Mouse (Mus musculus): ENCODE results near the gene Rasd2.

The Rasd2 gene

DNA sequence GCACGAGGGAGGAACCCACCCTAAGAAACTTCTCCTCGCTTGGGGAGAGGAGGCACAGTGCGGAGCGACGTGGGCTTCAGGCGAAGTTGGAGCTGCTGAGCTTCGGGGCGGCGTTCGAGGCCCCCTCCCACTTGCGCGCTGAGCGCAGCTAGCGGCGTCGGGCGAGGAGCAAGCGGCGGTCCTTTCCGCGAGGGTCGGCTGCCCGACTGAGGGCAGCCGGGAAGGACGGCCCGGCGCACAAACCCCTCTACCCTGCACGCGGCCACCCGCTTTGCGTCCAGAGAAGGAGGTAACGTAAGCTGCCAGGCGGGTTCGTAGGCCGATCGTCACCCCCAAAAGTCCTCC is 465 bp upstream of the Rasd2 start:
- ChIA-PET CTCF (interaction anchor here in 2 of 4 experiments (0.6 to 1.8 kb wide), 6 partner anchors 80 to 142 kb away, joined by 3 to 8 read pairs (median 5); partner anchors contain the start of gene Mcm5 (in 2 of the 2)), POLR2A (interaction anchor here in 3 of 4 experiments (0.8 to 10.0 kb wide), 31 partner anchors 9 to 224 kb away, joined by 3 to 118 read pairs (median 6); partner anchors contain the start of genes Mcm5 (in 3 of the 3) and Hmox1 (in 2 of the 3))

DNA sequence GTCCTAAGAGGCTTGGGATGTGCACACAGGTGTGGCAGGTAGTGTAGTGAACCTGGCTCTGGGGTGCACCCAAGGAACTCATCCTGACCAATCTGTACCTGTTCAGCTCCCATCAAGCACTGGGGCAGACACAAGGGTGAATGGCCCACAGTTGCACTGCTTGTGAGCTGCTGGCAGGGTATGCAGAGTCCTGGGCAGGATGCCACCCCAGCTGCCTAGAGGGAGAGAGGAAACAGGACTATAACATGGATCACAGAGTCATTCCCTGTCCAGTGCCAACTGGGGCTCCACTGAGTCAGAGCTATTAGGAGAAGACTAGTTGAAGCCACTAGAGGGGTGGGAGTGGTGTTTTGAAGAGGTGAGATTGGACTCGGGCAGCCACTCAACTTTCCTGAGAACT is 1.3 kb downstream of the Rasd2 start:
- ChIA-PET POLR2A (interaction anchor here in 3 of 4 experiments (0.5 to 10.0 kb wide), 14 partner anchors 9 to 143 kb away, joined by 3 to 118 read pairs (median 12); partner anchors contain the start of gene Mcm5 (in 2 of the 3)), CTCF (interaction anchor here in 2 of 4 experiments (1.5 to 1.8 kb wide), 2 partner anchors 143 kb away, joined by 4 to 8 read pairs; no protein-coding TSS in a partner anchor)

DNA sequence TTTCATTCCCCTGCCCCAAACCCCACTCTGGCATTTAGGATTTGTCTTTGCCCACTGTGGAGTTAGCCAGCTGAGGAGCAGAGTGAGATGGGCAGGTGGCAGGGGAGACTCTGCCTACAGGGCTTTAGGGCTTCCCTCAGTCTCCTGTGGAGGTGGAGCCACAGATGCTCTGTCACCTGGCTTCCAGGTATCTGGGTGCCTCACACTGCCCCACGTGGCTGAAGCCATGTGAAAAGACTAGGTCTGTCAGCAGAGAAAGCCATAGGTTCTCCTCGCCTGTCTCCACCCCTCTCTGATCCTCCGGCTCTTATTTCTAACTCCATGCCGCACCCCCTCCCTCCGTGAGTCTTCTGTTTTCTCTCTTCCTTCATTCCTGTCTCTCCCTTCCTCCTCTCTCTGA is 2.2 kb downstream of the Rasd2 start:
- ChIA-PET CTCF (no interaction called here), POLR2A (interaction anchor here in 2 of 4 experiments (1.8 to 10.0 kb wide), 5 partner anchors 17 to 107 kb away, joined by 4 to 118 read pairs (median 33); partner anchors contain the start of gene Mcm5 (in 2 of the 2))

DNA sequence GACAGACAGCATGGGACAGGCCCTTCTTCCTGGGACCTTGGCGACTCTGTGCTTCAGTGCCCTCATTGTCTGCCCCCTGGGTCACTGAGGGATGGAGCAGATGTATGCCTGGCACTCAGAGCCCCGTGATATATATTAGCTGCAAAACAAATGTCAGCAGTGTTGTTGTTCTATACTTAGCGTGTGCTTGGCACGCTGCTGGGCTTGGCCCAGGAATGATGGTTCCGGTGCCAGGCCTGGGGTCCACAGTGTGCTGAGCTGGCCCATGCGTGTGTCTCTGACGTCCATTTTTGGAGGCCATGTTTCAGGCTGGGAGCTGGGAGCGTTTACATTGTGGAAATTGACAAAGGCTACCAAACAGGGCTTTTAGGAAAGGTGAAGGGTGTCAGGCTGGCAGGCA is 3.1 kb downstream of the Rasd2 start:
- ChIA-PET POLR2A (interaction anchor here in 2 of 4 experiments (1.7 to 5.2 kb wide), 5 partner anchors 22 to 145 kb away, joined by 4 to 20 read pairs (median 8); partner anchors contain the start of gene Mcm5 (in 1 of the 2)), CTCF (interaction anchor here (1.0 to 3.6 kb wide), 12 partner anchors 9 to 184 kb away, joined by 3 to 37 read pairs (median 4); partner anchors contain the start of gene Tom1 (in 1 of the 4))

DNA sequence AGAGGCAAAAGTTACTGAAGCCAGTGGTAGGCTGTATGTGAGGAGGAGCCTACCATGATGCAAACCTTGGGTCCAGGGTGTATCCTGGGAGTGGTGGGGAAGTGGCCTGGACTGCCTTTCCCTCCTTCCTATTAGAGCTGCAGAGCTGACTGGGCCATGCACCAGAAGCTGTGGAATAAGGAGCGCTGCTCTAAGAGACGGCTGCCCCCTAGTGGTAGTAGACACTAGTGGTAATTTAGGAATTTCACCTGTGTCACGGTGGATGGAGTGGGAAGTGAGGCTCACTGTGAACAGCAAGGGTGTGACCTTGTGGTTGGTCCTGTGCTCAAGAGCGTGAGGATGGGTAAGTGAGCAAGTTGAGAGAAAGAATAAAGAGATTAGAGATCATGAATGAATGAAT is 4.2 kb downstream of the Rasd2 start:
- CTCF ChIA-PET, result interaction anchor here (0.5 to 3.6 kb wide), 31 partner anchors 9 to 194 kb away, joined by 3 to 37 read pairs (median 4); partner anchors contain the start of genes Hmox1 (in 1 of the 4) and Tom1 (in 1 of the 4)
- POLR2A ChIA-PET, result interaction anchor here in 3 of 4 experiments (0.6 to 5.2 kb wide), 17 partner anchors 18 to 172 kb away, joined by 3 to 20 read pairs (median 4); partner anchors contain the start of gene Mcm5 (in 2 of the 3)

DNA sequence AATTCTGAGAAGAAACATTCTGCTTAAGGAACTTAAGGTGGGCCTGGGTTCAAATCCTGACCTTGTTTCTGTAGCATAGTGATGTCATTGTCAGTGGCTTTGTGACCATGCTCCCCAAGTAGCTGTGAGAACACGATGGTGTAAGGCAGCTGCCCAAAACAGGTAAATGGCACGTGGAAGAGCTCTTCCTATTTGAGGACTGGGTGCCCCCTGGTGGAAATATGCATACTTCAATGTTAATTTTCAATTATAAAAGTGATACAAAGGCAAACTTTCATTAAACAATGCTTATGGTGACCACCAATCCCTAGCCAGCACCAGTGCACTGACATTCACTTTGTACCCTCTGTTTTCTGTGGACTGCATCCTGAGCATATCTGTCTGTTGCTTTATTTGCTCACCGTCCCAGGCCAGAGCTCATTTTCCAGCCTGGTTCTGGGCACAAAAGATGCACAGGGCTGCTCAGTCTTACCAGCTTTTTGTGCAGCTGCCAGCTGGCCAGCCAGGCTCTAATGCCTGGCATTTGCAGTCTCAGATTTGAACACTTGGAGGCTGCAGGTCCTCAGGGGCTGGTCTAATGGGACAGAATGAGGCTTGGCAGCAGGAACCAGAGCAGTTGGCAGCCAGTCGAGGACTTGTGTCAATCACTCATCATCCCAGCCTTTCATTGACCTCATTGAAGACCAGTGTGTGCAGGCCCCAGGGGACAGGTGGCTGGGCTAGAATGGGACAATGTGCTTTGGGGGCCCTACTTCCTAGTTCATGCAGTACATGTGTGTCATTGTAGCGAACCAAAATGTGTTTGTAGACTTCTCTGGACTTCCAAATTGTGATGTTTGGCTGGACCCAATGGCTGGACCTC is 6.4 kb downstream of the Rasd2 start:
- ChIA-PET CTCF (interaction anchor here in 3 of 4 experiments (0.5 to 3.6 kb wide), 9 partner anchors 16 to 416 kb away, joined by 3 to 37 read pairs (median 5); no protein-coding TSS in a partner anchor), POLR2A (interaction anchor here in 3 of 4 experiments (0.7 to 5.2 kb wide), 5 partner anchors 25 to 148 kb away, joined by 3 to 20 read pairs (median 3); partner anchors contain the start of gene Mcm5 (in 1 of the 3))

DNA sequence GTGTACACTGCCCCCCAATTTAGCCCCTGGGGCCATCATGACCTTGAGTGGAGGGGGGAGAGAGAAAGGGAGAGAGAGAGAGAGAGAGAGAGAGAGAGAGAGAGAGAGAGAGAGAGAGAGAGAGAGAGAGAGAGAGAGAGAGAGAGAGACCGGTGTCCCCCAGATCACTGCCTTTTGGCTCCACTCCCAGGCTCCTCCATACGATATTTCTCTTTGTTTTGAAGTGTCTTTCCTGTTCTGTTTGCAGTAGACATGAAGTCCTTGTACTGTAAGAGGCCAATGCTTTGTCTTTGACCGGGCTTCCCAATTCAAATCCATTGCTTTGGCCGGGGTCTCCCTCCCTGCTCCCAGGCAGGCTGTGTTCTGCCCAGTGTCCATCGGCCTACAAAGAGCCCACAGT is 8.9 kb downstream of the Rasd2 start:
- ChIA-PET CTCF (no interaction called here), POLR2A (interaction anchor here in 3 of 4 experiments (0.7 to 4.1 kb wide), 7 partner anchors 9 to 266 kb away, joined by 3 to 16 read pairs (median 5); partner anchors contain the start of genes Rasd2 (in 2 of the 3) and Mcm5 (in 1 of the 3))

DNA sequence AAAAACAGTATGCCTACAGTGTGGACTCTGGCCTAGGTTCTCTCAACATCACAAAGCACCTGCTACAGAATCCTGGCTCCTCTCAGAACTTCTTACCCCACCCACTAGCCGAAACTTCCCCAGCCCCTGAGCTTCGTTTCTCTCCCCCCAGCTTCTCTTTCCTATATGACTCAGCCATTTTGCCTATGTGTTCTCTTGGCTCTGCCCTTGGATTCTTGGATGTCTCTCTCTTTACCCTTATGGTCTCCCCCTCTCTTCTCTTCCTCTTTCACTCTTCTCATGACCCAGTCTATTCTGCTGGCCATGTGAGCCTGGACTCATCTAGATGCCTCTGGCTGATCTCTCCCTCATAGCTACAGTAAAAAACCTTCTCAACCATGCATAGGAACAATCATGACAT is 13.0 kb downstream of the Rasd2 start:
- ChIA-PET POLR2A (interaction anchor here in 2 of 4 experiments (1.3 to 2.1 kb wide), 3 partner anchors 12 to 118 kb away, joined by 3 to 7 read pairs (median 6); partner anchors contain the start of genes Mcm5 (in 1 of the 2) and Rasd2 (in 1 of the 2)), CTCF (interaction anchor here in 2 of 4 experiments (0.9 to 1.5 kb wide), 4 partner anchors 8 to 155 kb away, joined by 3 to 5 read pairs (median 4); no protein-coding TSS in a partner anchor)

DNA sequence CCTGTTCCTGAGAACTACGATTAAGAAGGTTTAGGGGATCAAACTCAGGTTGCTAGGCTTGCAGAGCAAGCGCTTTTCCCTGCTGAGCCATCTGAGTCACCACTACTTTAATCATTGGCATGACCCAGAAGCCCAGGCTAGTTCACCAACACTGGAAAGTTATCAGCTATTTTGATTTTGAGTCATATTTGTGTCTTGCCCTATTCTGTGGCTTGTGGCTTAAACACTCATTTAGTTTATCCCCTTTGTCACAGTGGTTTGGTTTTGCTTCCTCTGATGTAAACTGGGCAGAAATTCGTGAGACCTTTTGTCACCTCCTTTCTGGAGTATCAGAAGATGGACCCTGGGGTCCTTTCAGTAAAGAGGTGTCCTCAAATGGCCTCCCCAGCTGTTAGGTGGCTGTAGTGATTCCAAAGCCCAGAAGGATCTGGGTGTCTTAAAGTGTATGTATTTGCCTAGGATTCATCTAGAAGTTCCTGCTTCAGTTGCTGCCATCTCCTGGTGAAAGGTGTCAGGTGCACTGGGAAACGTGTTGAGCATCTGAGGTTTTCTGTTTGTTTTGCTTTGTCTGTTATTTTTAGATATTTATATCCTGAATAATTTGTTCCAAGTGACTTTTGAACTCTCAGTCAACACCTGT is 20.3 kb downstream of the Rasd2 start:
- POLR2A ChIA-PET, result interaction anchor here in 1 of 4 experiments (0.9 kb wide), 1 partner anchor 134 kb away, joined by 3 read pairs; no protein-coding TSS in a partner anchor

DNA sequence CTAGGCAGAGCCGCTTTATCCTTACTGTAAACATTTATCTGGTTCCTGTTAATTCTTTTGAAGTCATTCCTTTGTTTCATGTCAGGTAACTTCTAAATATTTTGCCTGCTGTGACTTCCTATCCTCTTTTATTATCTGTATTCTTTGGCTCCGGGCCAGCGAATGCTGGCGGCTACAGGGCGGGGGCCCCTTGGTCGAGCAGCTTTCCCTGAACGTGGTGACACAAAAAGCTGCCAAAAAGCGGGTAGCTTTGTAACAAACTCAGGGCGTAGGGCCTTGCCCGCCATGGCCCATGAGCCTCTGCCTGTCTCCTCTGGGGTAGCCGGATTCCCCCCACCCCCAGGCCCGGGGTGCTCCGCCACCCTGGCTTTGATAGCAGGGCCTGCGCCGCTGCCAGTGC is 33.6 kb downstream of the Rasd2 start:
- ChIA-PET POLR2A (interaction anchor here in 1 of 4 experiments (0.7 to 1.4 kb wide), 2 partner anchors 53 to 80 kb away, joined by 3 to 4 read pairs; no protein-coding TSS in a partner anchor), CTCF (no interaction called here)

More for the DNA sequence above, 20.3 kb downstream of the Rasd2 start:
- CTCF ChIA-PET, result interaction anchor here in 2 of 4 experiments (0.6 to 1.9 kb wide), 5 partner anchors 58 to 238 kb away, joined by 3 to 9 read pairs (median 6); no protein-coding TSS in a partner anchor

DNA sequence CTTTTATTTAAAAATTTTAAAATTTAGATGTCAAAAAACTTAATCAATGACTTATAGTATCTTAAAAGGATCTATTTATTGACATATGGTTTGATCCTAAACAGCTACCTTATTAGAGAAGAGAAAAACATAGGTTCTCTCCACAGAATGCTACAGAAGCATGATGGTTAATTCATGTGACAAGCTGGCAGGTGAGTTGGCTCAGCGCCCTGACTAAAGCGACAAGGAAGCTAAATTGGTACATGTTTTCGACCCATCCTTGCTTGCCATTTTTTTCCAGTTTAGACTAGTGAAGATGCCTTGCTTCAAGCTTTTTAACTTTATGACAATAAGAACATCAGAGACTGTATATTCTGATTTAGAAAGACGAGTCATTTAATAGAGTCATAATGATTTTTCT is 35.4 kb downstream of the Rasd2 start:
- POLR2A ChIA-PET, result interaction anchor here in 1 of 4 experiments (0.6 kb wide), 1 partner anchor 118 kb away, joined by 3 read pairs; no protein-coding TSS in a partner anchor
- CTCF ChIA-PET, result no interaction called here

DNA sequence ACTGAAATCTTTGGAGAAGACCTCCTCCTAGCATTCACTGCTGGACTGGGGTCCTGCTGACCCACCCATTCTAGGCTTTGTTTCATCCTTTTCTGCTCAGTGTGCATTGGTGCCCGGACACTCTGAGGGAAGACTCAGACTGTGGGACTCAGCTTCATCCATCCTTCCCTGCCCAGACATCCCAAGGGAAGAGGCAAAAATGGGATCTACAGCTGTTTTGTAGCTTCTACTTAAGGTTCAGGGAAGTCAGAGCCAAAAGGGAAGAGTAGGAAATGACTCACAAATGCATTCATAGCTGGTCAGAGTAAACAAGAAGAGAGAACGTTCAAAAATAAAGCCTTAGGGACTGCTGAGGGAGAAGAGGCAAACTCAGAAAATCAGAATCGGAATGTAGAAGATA is 40.3 kb downstream of the Rasd2 start:
- CTCF ChIA-PET, result no interaction called here
- POLR2A ChIA-PET, result no interaction called here

DNA sequence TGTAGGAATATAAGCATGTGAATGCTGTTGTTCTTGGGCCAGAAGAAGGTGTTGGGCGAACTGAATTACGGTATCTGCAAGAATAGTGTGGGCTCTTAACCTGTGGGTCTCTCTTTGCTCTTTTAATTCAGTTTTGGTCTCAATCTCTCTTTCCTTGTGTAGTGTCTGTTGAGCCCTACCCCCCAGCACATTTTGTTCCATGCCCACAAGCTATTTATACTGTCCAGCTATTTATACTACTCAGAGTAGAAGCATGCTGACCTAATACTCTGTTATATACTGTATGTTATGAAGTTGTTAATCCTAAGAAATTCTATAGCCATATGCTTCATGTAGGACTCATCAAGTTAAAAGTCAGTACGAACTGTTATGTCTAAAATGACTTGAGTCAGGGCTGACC is 41.9 kb downstream of the Rasd2 start:
- ChIA-PET POLR2A (no interaction called here), CTCF (no interaction called here)

DNA sequence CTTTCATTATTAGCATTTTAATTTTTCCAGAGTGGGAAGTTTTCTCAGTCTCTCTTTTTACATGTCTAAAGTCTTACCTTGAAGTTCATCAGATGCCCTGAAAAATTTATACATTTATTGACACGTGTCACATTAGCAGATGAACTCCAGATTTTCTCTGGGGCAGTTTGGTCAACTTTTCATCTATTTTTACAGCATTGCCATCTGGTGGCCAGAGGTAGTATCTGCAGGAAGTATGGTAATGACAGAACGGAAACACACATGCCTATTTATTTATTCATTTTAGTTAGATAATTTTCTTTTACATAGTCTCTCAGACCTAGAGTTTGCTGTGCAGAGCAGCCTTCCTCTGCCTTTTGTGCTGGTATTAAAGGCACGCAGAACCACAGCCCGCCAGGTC is 58.4 kb downstream of the Rasd2 start:
- CTCF ChIA-PET, result no interaction called here
- POLR2A ChIA-PET, result interaction anchor here in 1 of 4 experiments (1.2 kb wide), 1 partner anchor 140 kb away, joined by 8 read pairs; no protein-coding TSS in a partner anchor

Measured in embryonic stem cell, embryonic (primary cell).